8 mouse cellular contexts compared by ENCODE assay signal in the genomic region with DNA sequence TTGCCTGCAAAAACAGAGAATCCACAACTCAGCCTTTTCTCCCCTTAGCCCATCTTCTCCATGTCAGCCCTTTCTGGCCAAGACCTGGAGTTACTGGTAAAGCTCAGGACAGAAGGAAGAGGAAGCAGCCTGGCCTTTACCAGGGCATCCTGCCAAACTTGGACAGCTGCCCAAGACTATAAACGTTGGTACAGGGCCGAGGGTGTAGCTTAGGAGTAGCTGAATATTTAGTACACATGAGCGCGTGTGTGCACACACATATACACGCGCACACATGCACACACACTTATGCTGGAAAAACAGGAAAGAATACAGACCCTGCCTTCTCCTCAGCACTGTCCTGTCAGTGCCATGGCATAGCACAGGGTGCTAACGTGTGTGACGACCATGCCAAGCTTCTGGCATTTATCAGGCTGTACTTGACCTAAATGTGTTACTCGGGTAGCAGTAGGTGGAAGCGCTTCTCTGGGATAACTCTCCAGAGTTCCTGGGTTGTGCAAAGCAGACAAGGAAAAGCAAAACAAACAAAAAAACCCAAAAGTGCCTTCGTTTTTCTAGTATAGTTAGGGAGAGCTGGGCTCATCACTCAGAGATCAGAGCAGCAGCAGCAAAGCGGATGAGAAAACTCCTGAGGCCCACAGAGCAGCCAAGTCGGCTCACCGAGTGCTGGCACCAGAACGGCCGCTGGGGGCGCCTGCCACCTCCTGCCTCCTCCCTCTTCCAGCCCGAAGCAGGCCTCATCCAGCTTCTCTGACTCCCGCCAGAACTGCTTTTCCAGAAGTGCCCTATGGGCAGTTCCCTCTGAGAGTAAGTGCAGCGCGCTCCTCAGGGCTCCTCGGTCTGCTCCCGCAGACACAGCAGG. TPM values are rescaled to one million over a fixed set of nuclear protein-coding genes. Genes with fewer than 3 reads are reported as not detected.
DNase-seq lines count a peak whose midpoint lies in the region; ATAC-seq lines count a peak whose summit lies in the region.

No protein-coding gene starts in this region.

- H3K4me1 ChIP-seq in hindbrain, embryonic 12.5 days = peaks cover 75% of the 10 kb centered on the region

- H3K4me3 ChIP-seq in hindbrain, embryonic 12.5 days = no peak overlapping the region

- H3K9ac ChIP-seq in hindbrain, embryonic 12.5 days = no peak overlapping the region

- 24% methylated on average over 23 of the region's 23 CpGs for WGBS in hindbrain, embryonic 12.5 days

- H3K27me3 ChIP-seq in hindbrain, embryonic 12.5 days = peaks cover 7% of the 10 kb centered on the region

- no peaks in the 10 kb centered on the region for H3K36me3 ChIP-seq in hindbrain, embryonic 12.5 days

- DNase-seq in MN1 (ENCODE audit: low spot score) = peak; percentile 89
- DNase-seq in cerebellum, postnatal 14 days = peak; percentile 96 to 98
- DNase-seq in frontal cortex, postnatal 14 days (ENCODE audit: low spot score in 2 of 2) = peak; percentile 70 to 82
- peak; percentile 68 to 91 for DNase-seq in layer of hippocampus, postnatal 25 days (ENCODE audit: extremely low spot score in 1 of 2, low spot score in 1 of 2)
- DNase-seq in lung, postnatal 14 days = peak; percentile 94
- peak; percentile 89 for DNase-seq in retina, postnatal 1 day
- peak; percentile 96 for DNase-seq in thymus, postnatal 4 days

- no peaks in the 10 kb centered on the region for H3K9me3 ChIP-seq in hindbrain, embryonic 12.5 days (replicated peaks)

- peak overlapping the region; percentile 90 for H3K4me2 ChIP-seq in hindbrain, embryonic 12.5 days (replicated peaks)

- peak; percentile 6; the same call in 1 of the 2 replicates for ATAC-seq in hindbrain, embryonic 12.5 days (ENCODE audit: low FRiP score)

- peak overlapping the region; percentile 83 for H3K27ac ChIP-seq in hindbrain, embryonic 12.5 days

RNA-seq across cellular contexts. Expression of a gene that starts 4.0 kb away (rescaled TPM):
- 5.4 and 6.2 TPM in 2 replicates for polyA plus RNA-seq in hindbrain, embryonic 12.5 days (2016; fragmentation: Nextera tagmentation; extraction: Ambion mirVana)
- 1 to 10 TPM; 4.0 to 5.0 TPM for total RNA-seq in layer of hippocampus, postnatal 25 days (2021)

RNA-seq across cellular contexts. Expression of a gene that starts 52.5 kb away (rescaled TPM):
- 63.2 and 65.8 TPM in 2 replicates for polyA plus RNA-seq in hindbrain, embryonic 12.5 days (2016; fragmentation: Nextera tagmentation; extraction: Ambion mirVana)
- total RNA-seq in layer of hippocampus, postnatal 25 days (2021) = 1 to 10 TPM; 2.0 to 2.4 TPM
